Mouse (Mus musculus) kidney, embryonic 15.5 days (tissue): ENCODE data around the gene Rad51b. TPM values are rescaled to one million over a fixed set of nuclear protein-coding genes. Genes with fewer than 3 reads are reported as not detected.
A peak's percentile ranks its signal among the peaks of the same experiment; 100 is the strongest.

ENCODE experiments used
- ATAC-seq: fragments of 200-750 bp; cut with Nextera tagmentation; replicated peaks from 2 replicates; pipeline ENCODE4 v1.8.0; 2017; ENCODE audit warnings: moderate TSS enrichment; ENCODE audit not compliant: low FRiP score
- H3K27ac ChIP-seq: fragments of 300-500 bp; sonication (generic); 2 replicates; pipeline ENCODE4 v1.5.1; 2015; ENCODE audit warnings: mild to moderate bottlenecking, inconsistent platforms
- H3K27me3 ChIP-seq: fragments of 300-500 bp; sonication (generic); 2 replicates; pipeline ENCODE4 v1.6.1; 2015; ENCODE audit warnings: inconsistent platforms
- H3K36me3 ChIP-seq: fragments of 300-500 bp; sonication (generic); 2 replicates; pipeline ENCODE4 v1.6.1; 2015; ENCODE audit warnings: inconsistent platforms
- H3K4me1 ChIP-seq: fragments of 300-500 bp; sonication (generic); 2 replicates; pipeline ENCODE4 v1.6.1; 2015; ENCODE audit warnings: inconsistent platforms
- H3K4me2 ChIP-seq: fragments of 300-500 bp; sonication (generic); 2 replicates; pipeline ENCODE4 v1.6.1; 2015; ENCODE audit warnings: moderate library complexity, mild to moderate bottlenecking, inconsistent platforms
- H3K4me3 ChIP-seq: fragments of 300-500 bp; sonication (generic); replicated peaks from 2 replicates; pipeline ENCODE4 v1.5.1; 2015; ENCODE audit warnings: mild to moderate bottlenecking, inconsistent platforms
- H3K9ac ChIP-seq: fragments of 300-500 bp; sonication (generic); 2 replicates; pipeline ENCODE4 v1.6.1; 2015; ENCODE audit warnings: mild to moderate bottlenecking, inconsistent platforms
- H3K9me3 ChIP-seq: fragments of 300-500 bp; sonication (generic); replicated peaks from 2 replicates; pipeline ENCODE4 v1.6.1; 2016; ENCODE audit warnings: inconsistent platforms
- WGBS: fragments of 180-500 bp; shearing (Covaris S2); methylation state at CpG from one replicate; pipeline ENCODE4 v1.1.7; 2015; ENCODE audit warnings: mixed read lengths; 5-methylcytosine and 5-hydroxymethylcytosine counted together
- polyA plus RNA-seq: library from polyadenylated mRNA; unstranded; fragments of >200 nt; fragmentation: Nextera tagmentation; extraction: Ambion mirVana; gene quantifications from 2 replicates; pipeline ENCODE4 v1.2.1, GENCODE M21; 2015

Rad51b gene
- polyA plus RNA-seq, 1 experiment from 2014 or later = 8.2 TPM

DNA sequence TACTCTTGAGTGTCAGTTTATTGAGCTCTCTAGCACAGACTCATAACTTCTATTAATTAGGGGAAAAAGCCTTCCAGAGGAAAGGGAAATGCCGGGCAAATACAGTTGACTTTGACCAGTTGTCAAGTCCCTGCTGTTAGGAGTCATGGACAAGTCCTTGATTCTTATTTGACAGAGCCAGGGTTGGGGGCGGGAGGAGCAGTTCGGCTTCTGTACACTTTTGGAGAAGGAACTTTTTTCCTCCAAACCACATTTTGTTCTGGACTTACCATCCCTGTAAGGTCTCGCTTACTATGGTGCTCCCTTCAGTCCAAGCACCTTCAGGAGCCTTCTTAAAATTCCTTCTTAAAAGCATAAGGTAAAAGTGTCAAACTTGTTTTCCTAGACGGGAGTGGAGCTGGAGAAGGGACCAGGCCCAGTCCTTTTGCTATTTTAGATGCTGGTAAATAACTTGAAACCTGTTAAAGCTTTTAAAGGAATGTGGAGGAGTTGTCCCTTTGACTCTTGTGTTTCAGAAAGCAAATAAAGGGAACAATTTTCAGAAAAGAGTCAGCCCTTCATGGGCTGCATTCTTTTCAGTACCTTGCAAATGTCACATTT, 318.7 kb downstream of the Rad51b start:
- ATAC-seq = no peak
- peak overlapping the region; percentile 71 for H3K27ac ChIP-seq
- no peak overlapping the region for H3K4me3 ChIP-seq
- no peaks in the 10 kb centered on the region for H3K27me3 ChIP-seq
- H3K4me1 ChIP-seq = peaks cover 49% of the 10 kb centered on the region
- no peaks in the 10 kb centered on the region for H3K36me3 ChIP-seq
- H3K9me3 ChIP-seq = no peaks in the 10 kb centered on the region
- WGBS = 50% methylated on average over 5 of the region's 5 CpGs
- no peak overlapping the region for H3K4me2 ChIP-seq
- no peak overlapping the region for H3K9ac ChIP-seq

- Histone ChIP-seq H3K27me3 (no peaks in the 10 kb centered on the region), H3K36me3 (no peaks in the 10 kb centered on the region), H3K4me2 (no peak overlapping the region), H3K27ac (no peak overlapping the region), H3K9me3 (no peaks in the 10 kb centered on the region), H3K4me3 (no peak overlapping the region), H3K9ac (no peak overlapping the region), H3K4me1 (peaks cover 31% of the 10 kb centered on the region)
- WGBS = 94% methylated on average over 1 of the region's 1 CpGs
- ATAC-seq = no peak
Measured at GRCm38 (mm10) chr12:79619009-79619408, 321.9 kb downstream of the Rad51b start.

DNA sequence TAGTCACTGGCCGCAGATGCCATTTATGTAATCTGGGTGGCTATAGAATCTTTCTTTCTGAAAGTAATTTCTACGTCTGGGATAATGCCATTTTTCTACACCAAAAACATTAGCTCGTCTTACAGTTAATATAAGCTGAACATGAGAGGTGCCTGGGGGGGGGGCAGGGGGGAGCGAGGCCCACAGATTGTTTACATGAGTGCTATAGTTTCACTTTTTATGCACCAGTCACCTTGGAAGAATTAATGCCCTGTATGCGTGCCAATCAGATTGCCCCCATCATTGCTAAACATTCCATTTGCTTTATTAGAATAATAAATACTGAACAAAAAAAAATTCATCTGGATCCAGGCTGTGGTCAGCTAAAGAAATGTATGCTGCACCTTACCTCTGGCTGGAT, 323.6 kb downstream of the Rad51b start:
- Histone ChIP-seq H3K27me3 (no peaks in the 10 kb centered on the region), H3K9me3 (no peaks in the 10 kb centered on the region), H3K9ac (no peak overlapping the region), H3K4me2 (no peak overlapping the region), H3K36me3 (no peaks in the 10 kb centered on the region), H3K4me1 (peaks cover 20% of the 10 kb centered on the region), H3K4me3 (no peak overlapping the region), H3K27ac (no peak overlapping the region)
- 55% methylated on average over 5 of the region's 5 CpGs for WGBS
- no peak for ATAC-seq

DNA sequence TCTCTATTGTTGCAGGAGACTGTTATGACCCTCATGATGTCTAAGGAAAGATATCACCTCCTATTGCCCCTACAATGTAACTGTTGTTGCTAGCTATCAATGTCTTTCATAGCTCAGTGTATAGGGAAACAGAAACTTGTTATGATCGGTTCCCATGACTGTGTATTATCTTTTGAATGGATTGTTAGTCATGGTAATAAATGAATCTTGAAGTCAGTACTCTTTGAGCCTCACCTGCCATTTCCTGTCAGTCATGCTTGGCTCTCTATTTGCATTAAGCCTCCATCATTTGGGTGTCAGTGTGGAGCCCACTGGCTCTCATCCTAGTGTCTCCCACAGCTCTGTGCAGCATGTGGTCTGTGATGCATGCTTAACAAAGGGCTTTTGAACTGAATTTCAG, 326.2 kb downstream of the Rad51b start:
- no peak for ATAC-seq
- Histone ChIP-seq H3K4me1 (peaks cover 18% of the 10 kb centered on the region; the same call in 1 of the 2 replicates), H3K9ac (no peak overlapping the region), H3K27ac (no peak overlapping the region), H3K36me3 (no peaks in the 10 kb centered on the region), H3K27me3 (no peaks in the 10 kb centered on the region), H3K4me3 (no peak overlapping the region), H3K9me3 (no peaks in the 10 kb centered on the region), H3K4me2 (no peak overlapping the region)
- 91% methylated on average over 1 of the region's 1 CpGs for WGBS

DNA sequence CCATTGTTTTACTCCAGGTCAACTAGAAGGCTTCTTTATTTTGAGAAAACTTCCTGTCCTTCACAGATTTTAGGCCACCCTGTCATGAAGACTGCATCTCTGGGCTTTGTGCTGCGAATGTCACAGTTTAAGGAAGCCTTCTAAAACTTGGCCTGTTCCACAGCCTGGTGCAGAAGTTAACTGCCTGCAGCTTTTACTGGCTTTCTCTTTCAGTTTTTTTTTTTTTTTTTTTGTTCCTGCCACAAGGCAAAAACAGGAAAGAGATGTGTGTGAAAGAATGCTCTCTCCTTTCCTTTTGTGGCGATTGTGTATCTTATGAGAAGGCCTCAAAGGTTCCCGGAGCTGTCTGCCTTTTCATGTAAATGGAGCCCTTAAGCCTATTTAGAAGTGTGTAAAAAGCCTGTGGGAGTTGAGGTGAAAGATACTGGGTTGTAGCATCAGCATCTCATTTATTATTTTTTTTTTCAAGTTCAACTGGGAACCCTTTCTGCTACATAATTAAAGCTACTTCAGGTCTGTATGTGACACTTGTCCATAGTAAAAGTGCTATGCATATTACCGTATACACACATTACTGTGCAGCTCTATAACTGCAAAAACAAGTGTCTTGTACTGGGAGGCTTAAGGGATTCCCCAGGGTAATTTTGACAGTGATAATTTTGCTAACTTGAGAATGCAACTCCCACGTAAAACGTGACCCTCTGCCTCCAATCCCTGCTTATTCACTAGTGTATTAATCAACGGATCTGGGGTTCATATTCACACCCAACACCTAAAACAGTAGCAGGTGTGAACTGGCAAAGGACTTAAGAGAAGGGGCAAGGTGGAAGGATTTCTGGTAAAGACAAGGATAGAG, 328.8 kb downstream of the Rad51b start:
- Histone ChIP-seq H3K4me1 (peaks cover 21% of the 10 kb centered on the region; the same call in 1 of the 2 replicates), H3K9ac (no peak overlapping the region), H3K4me2 (no peak overlapping the region), H3K27me3 (no peaks in the 10 kb centered on the region), H3K4me3 (no peak overlapping the region), H3K27ac (peak overlapping the region; percentile 74), H3K36me3 (no peaks in the 10 kb centered on the region), H3K9me3 (no peaks in the 10 kb centered on the region)
- no peak for ATAC-seq
- 33% methylated on average over 7 of the region's 7 CpGs for WGBS

GRCm38 (mm10) chr12:79626555-79627080, 329.5 kb downstream of the Rad51b start:
- H3K4me1 ChIP-seq = peaks cover 20% of the 10 kb centered on the region; the same call in 1 of the 2 replicates
- H3K4me3 ChIP-seq = no peak overlapping the region
- H3K27ac ChIP-seq = peak overlapping the region; percentile 74
- H3K9me3 ChIP-seq = no peaks in the 10 kb centered on the region
- no peak overlapping the region for H3K4me2 ChIP-seq
- no peaks in the 10 kb centered on the region for H3K36me3 ChIP-seq
- ATAC-seq = no peak
- H3K9ac ChIP-seq = no peak overlapping the region
- WGBS = 66% methylated on average over 4 of the region's 4 CpGs
- no peaks in the 10 kb centered on the region for H3K27me3 ChIP-seq

GRCm38 (mm10) chr12:79627351-79628120, 330.5 kb downstream of the Rad51b start:
- H3K4me1 ChIP-seq = peaks cover 20% of the 10 kb centered on the region; the same call in 1 of the 2 replicates
- H3K36me3 ChIP-seq = no peaks in the 10 kb centered on the region
- H3K4me3 ChIP-seq = no peak overlapping the region
- no peak overlapping the region for H3K4me2 ChIP-seq
- 63% methylated on average over 4 of the region's 4 CpGs for WGBS
- H3K27ac ChIP-seq = peak overlapping the region; percentile 52
- no peak for ATAC-seq
- no peak overlapping the region for H3K9ac ChIP-seq
- no peaks in the 10 kb centered on the region for H3K27me3 ChIP-seq
- H3K9me3 ChIP-seq = no peaks in the 10 kb centered on the region

DNA sequence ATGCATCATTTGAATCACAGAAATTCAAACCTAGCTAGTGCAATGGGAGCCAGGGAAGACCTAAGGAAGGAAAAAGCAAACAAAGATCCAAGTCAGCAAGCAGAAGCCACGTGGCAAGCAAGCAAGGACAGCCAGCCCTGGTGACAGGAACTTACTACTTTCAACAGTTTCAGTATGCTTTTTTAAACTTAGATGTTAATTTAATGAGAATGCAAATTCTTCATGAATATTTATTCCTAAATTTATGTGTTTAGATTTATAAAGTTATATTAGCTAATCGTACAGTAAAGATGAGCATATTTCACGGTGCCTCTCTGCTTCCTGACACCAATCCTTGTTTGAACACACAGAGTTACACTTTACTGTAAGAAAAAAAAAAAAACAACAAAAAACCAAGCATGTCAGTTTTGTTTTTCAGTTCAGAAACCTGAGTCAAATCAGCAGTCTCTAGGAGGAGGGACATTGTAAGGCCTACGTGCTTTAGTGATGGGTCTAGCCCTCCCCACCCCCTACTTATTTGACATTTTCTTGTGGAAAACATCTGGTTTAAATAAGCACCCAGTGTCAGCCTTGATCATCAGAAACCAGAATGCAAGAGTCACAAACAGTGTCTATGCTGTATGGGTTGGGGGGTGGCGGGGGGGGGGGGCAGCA, 331.2 kb downstream of the Rad51b start:
- Histone ChIP-seq H3K27ac (peak overlapping the region; percentile 52), H3K9ac (no peak overlapping the region), H3K4me3 (no peak overlapping the region), H3K36me3 (no peaks in the 10 kb centered on the region), H3K4me1 (peaks cover 20% of the 10 kb centered on the region; the same call in 1 of the 2 replicates), H3K4me2 (no peak overlapping the region), H3K27me3 (no peaks in the 10 kb centered on the region), H3K9me3 (no peaks in the 10 kb centered on the region)
- no peak for ATAC-seq
- 68% methylated on average over 5 of the region's 5 CpGs for WGBS

DNA sequence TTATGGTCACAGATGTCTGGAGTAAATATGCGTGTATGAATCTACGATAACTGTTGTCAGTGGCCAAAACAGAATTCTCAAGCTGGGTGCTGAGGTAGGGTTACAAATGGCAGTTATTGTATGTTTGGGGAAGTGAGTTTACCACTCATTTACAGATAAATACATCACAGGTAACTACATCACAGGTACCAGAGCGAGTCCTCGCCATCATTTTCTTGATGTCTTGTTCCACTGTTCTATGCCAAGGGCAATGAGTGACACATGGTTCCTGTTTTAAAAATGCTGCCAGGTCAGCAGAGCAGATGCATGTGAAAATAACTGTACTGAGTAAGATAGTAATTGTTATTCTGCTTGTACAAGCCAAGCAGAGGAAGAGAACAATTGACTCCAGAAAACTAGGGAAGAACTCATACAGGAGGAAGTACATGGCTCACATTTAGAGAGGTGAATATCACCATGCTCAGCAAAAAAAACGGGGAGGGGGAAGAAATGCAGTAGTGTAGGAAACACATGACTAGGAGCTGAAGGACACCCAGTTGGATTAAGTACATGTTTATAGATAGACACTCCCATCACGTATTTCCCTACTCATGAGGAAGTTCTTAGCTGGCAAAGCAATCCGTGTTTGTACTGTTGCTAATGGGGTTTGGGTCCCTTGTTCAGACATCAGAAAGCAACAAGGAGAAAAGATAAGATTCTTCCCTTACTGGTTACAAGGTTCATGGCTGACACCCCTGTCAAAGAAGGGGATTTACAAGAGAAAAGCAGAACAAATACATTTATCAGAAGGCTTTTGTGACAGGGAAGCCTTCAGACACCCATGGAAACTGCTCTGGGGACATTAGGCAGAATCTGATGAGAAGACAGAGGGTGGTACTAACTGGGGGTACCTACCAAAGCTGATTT, 333.1 kb downstream of the Rad51b start:
- Histone ChIP-seq H3K27ac (no peak overlapping the region), H3K9ac (no peak overlapping the region), H3K4me1 (peaks cover 20% of the 10 kb centered on the region; the same call in 1 of the 2 replicates), H3K4me3 (no peak overlapping the region), H3K4me2 (no peak overlapping the region), H3K27me3 (no peaks in the 10 kb centered on the region), H3K9me3 (no peaks in the 10 kb centered on the region), H3K36me3 (no peaks in the 10 kb centered on the region)
- WGBS = 79% methylated on average over 7 of the region's 7 CpGs
- ATAC-seq = no peak

- Histone ChIP-seq H3K4me1 (peaks cover 5% of the 10 kb centered on the region; the same call in 1 of the 2 replicates), H3K9ac (no peak overlapping the region), H3K27me3 (no peaks in the 10 kb centered on the region), H3K9me3 (no peaks in the 10 kb centered on the region), H3K4me3 (no peak overlapping the region), H3K27ac (no peak overlapping the region), H3K36me3 (no peaks in the 10 kb centered on the region), H3K4me2 (no peak overlapping the region)
- ATAC-seq = no peak
- 88% methylated on average over 9 of the region's 9 CpGs for WGBS
Measured at GRCm38 (mm10) chr12:79633458-79634106, 336.5 kb downstream of the Rad51b start.
